Mouse (Mus musculus): ENCODE measurements around the gene Dad1. TPM values are rescaled to one million over a fixed set of nuclear protein-coding genes. Genes with fewer than 3 reads are reported as not detected.

The Dad1 gene
- polyA plus RNA-seq, 1 experiment: 295 TPM

Other genes with a start within 250 kb of the Dad1 start
- gene Abhd4, start 84 bp upstream of the Dad1 start, polyA plus RNA-seq (2012; rRNA removed): 38.1 and 62.8 TPM in 2 replicates
- not detected in 2 replicates for gene Olfr49, start 30.8 kb upstream of the Dad1 start, polyA plus RNA-seq (2012; rRNA removed)
- gene Oxa1l, start 106.7 kb upstream of the Dad1 start, polyA plus RNA-seq (2012; rRNA removed): 61.4 and 65.5 TPM in 2 replicates
- 8.9 TPM in 2 replicates for gene Slc7a7, start 163.7 kb upstream of the Dad1 start, polyA plus RNA-seq (2012; rRNA removed)
- 221 and 233 TPM in 2 replicates for gene Mrpl52, start 172.8 kb upstream of the Dad1 start, polyA plus RNA-seq (2012; rRNA removed)
- 202 and 226 TPM in 2 replicates for gene Mmp14, start 177.5 kb upstream of the Dad1 start, polyA plus RNA-seq (2012; rRNA removed)
- 81.0 and 93.8 TPM in 2 replicates for gene Lrp10, start 210.0 kb upstream of the Dad1 start, polyA plus RNA-seq (2012; rRNA removed)
- 0.28 and 0.32 TPM in 2 replicates for gene Rem2, start 222.0 kb upstream of the Dad1 start, polyA plus RNA-seq (2012; rRNA removed)

All from urinary bladder, adult 2 months (tissue).